Mouse (Mus musculus): ENCODE data around the gene Atp1b2. TPM values are rescaled to one million over a fixed set of nuclear protein-coding genes. Genes with fewer than 3 reads are reported as not detected.
"Not testable (repeated sequence)": the region's sequence is repeated elsewhere in the genome, so short reads cannot be mapped to it uniquely, and the experiment has no call there.

Atp1b2 gene
- polyA plus RNA-seq, 1 experiment from 2014 or later: 11.4 TPM

DNA sequence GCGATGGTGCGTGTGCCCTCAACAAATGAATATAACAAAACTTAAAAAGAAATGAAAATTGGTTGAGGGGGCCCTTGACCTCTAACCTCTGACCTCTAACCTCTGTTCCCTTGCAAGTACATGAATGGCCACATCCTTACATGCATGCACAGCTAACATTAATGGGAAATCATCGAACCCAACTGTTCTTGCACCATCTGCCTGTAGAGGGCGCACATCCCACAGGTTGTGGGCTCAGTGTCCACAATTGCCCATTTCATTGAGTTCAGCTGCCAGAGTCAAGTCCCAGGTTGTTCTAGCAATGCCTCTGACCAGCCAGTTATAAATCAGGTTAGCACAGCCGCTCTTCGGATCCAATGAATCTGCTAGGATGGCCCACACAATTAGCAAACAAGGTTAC is 22.5 kb upstream of the Atp1b2 start:
- H3K9ac ChIP-seq (ENCODE audit: low read depth, low read length): no peak overlapping the region
- no peak for ATAC-seq (ENCODE audit: low FRiP score, low TSS enrichment)
- H3K9me3 ChIP-seq (ENCODE audit: control insufficient read depth, low read length): no peaks in the 10 kb centered on the region
- WGBS: 34% methylated on average over 6 of the region's 6 CpGs
- H3K36me3 ChIP-seq (ENCODE audit: control insufficient read depth, insufficient read depth, low read length): no peaks in the 10 kb centered on the region
- no peak overlapping the region for H3K4me3 ChIP-seq (ENCODE audit: low read length)
- no peaks in the 10 kb centered on the region for H3K4me1 ChIP-seq (ENCODE audit: control insufficient read depth, insufficient read depth, low read length)
- H3K4me2 ChIP-seq (replicated peaks; ENCODE audit: low read depth, low read length): no peak overlapping the region
- no peaks in the 10 kb centered on the region for H3K27me3 ChIP-seq (ENCODE audit: control insufficient read depth, insufficient read depth, low read length)
- H3K27ac ChIP-seq (ENCODE audit: low read depth, low read length): no peak overlapping the region

DNA sequence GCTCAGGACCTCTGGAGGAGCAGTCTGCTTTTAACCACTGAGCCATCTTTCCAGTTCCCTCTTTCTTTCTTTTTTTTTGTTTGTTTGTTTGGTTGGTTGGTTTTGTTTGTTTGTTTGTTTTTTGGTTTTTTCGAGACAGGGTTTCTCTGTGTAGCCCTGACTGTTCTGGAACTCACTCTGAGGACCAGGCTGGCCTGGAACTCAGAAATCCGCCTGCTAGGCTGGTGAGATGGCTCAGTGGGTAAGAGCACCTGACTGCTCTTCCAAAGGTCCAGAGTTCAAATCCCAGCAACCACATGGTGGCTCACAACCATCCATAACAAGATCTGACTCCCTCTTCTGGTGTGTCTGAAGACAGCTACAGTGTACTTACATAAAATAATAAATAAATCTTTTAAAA is 18.6 kb upstream of the Atp1b2 start:
- not testable (repeated sequence) for H3K4me3 ChIP-seq (ENCODE audit: low read length); H3K4me2 ChIP-seq (replicated peaks; ENCODE audit: low read depth, low read length); H3K4me1 ChIP-seq (ENCODE audit: control insufficient read depth, insufficient read depth, low read length); H3K27ac ChIP-seq (ENCODE audit: low read depth, low read length); H3K9ac ChIP-seq (ENCODE audit: low read depth, low read length); H3K36me3 ChIP-seq (ENCODE audit: control insufficient read depth, insufficient read depth, low read length); H3K9me3 ChIP-seq (ENCODE audit: control insufficient read depth, low read length); H3K27me3 ChIP-seq (ENCODE audit: control insufficient read depth, insufficient read depth, low read length); ATAC-seq (ENCODE audit: low FRiP score, low TSS enrichment)
- 85% methylated on average over 2 of the region's 2 CpGs for WGBS

DNA sequence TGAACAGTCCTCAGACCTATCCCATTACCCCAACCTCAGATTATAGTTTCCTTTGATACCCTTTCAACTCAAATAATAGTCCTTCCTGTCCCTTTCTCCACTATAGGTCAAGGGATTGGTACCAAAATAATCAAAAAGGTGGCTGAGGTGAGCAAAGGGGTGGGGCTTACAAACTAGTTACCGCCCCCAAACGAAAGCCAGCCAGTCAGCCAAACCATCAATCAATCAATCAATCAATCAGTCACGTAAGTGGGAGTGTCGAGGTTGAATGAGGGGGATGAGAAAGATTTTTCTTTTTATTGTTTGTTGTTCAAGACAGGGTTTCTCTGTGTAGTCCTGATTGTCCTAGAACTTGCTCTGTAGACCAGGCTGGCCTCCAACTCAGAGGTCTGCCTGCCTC is 17.3 kb upstream of the Atp1b2 start:
- WGBS: 58% methylated on average over 4 of the region's 4 CpGs
- Histone ChIP-seq H3K4me3 (ENCODE audit: low read length) (peak overlapping the region; percentile 51), H3K9me3 (ENCODE audit: control insufficient read depth, low read length) (no peaks in the 10 kb centered on the region)

DNA sequence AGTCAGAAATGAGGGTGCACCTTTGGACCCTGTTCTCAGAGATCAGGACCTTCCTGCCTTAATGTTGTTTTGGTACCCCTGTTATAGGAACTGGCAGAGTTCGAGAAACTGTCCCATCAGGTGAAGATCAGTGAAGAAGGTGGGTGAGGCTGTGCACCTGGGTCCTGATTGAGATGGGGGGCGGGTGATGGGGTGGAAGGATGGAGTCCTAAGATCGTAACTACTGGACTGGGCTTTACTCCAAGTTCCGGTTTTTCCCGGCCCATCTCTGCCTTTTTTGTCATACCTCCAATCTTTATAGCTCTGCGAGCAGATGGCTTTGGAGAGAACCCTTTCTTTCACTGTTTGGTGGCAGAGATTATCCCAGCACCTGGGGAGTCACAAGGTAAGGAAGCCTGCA is 16.7 kb upstream of the Atp1b2 start:
- Histone ChIP-seq H3K4me2 (replicated peaks; ENCODE audit: low read depth, low read length) (peak overlapping the region; percentile 71), H3K9me3 (ENCODE audit: control insufficient read depth, low read length) (no peaks in the 10 kb centered on the region), H3K27me3 (ENCODE audit: control insufficient read depth, insufficient read depth, low read length) (no peaks in the 10 kb centered on the region), H3K4me1 (ENCODE audit: control insufficient read depth, insufficient read depth, low read length) (no peaks in the 10 kb centered on the region; the same call in 1 of the 2 replicates), H3K36me3 (ENCODE audit: control insufficient read depth, insufficient read depth, low read length) (no peaks in the 10 kb centered on the region), H3K27ac (ENCODE audit: low read depth, low read length) (peak overlapping the region; percentile 45; the same call in 1 of the 2 replicates), H3K4me3 (ENCODE audit: low read length) (peak overlapping the region; percentile 51), H3K9ac (ENCODE audit: low read depth, low read length) (peak overlapping the region; percentile 67)
- 29% methylated on average over 6 of the region's 6 CpGs for WGBS
- 0 out of 2 replicates have a peak, but pooled peaks have one; percentile 26 for ATAC-seq (ENCODE audit: low FRiP score, low TSS enrichment)

More for the DNA sequence above, 17.3 kb upstream of the Atp1b2 start:
- ATAC-seq (ENCODE audit: low FRiP score, low TSS enrichment): no peak
- Histone ChIP-seq H3K4me1 (ENCODE audit: control insufficient read depth, insufficient read depth, low read length) (no peaks in the 10 kb centered on the region; the same call in 1 of the 2 replicates), H3K9ac (ENCODE audit: low read depth, low read length) (peak overlapping the region; percentile 67; the same call in 1 of the 2 replicates), H3K4me2 (replicated peaks; ENCODE audit: low read depth, low read length) (peak overlapping the region; percentile 71), H3K36me3 (ENCODE audit: control insufficient read depth, insufficient read depth, low read length) (no peaks in the 10 kb centered on the region), H3K27ac (ENCODE audit: low read depth, low read length) (no peak overlapping the region), H3K27me3 (ENCODE audit: control insufficient read depth, insufficient read depth, low read length) (no peaks in the 10 kb centered on the region)

DNA sequence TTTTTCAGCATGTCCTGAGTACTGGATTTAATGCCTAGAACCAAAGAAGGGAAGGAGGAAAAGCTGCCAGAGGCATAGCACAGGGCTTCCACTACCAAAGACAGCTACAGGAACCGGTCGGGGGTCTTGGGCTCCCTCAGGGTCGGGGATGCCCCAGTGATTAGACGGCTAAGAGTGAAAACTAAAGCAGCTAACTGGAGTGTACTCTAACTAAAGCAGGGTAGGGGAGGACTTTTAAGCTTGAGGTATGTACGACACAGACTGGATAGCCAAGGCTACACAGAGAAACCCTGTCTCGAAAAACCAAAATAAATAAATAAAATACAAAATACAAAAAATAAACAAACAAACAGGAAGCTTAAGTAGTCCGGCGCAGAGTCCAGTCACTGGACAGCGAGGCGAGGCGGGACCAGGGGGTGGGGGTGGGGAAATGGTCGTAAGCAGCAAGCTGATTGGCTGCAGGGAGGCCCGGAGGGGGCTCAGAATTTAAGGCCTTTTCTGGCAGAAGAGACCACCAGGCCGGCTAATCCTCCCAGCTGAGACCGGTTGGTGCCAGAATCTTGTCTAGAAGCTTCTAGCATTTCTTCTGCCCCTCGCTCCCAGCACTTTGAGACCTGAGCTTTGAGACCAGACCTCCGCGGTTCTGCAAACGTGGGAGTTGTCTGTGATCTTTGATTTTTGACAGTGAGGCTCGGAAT is 16.0 kb upstream of the Atp1b2 start, which contains the start of gene Sat2:
Sat2 (plus strand) TSS at position 454 of the 698 bp plus-strand sequence.
- Histone ChIP-seq H3K4me3 (ENCODE audit: low read length) (peak within 1 kb of the TSS; percentile 51), H3K27ac (ENCODE audit: low read depth, low read length) (peak within 1 kb of the TSS; percentile 45; the same call in 1 of the 2 replicates), H3K36me3 (ENCODE audit: control insufficient read depth, insufficient read depth, low read length) (no peaks in the 10 kb centered on the region), H3K9ac (ENCODE audit: low read depth, low read length) (peak within 1 kb of the TSS; percentile 67), H3K9me3 (ENCODE audit: control insufficient read depth, low read length) (no peaks in the 10 kb centered on the region), H3K4me1 (ENCODE audit: control insufficient read depth, insufficient read depth, low read length) (no peaks in the 10 kb centered on the region; the same call in 1 of the 2 replicates), H3K27me3 (ENCODE audit: control insufficient read depth, insufficient read depth, low read length) (no peaks in the 10 kb centered on the region), H3K4me2 (replicated peaks; ENCODE audit: low read depth, low read length) (peak within 1 kb of the TSS; percentile 71)
- under 1% methylated on average over 20 of the region's 20 CpGs for WGBS
- peak; percentile 83 for ATAC-seq (ENCODE audit: low FRiP score, low TSS enrichment)

DNA sequence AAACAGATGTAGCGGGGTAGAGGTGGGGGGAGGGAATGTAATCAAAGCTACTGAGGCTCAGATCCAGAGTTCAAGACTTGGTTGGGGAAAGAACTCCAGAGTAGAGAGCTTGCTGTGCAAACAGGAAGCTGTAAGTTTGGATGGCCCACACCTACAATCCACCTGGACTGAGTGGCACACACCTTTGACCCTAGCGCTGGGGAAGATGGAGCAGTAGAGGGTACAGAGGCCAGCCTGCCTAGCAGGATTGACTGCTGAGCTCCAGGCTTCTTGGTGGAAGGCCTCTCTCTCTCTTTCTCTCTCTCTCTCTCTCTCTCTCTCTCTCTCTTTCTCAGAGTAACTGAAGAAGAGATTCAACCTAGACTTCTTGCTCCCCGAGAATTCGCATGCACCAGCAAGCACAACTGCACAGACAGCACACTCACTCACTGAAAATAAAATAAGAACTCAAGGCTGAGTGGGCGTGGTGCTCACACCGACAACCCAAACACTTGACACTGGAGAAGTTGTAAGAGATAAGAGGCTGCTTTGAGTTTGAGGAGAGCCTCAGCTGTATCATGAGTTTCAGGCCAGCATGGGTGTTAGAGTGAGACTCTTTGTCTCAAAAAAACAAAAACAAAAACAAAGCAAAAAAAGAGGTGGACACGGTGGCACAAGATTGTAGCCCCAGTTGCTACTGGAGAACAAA is 14.8 kb upstream of the Atp1b2 start:
- no peak overlapping the region for H3K4me3 ChIP-seq (ENCODE audit: low read length)
- WGBS: 80% methylated on average over 7 of the region's 7 CpGs
- ATAC-seq (ENCODE audit: low FRiP score, low TSS enrichment): no peak
- H3K4me1 ChIP-seq (ENCODE audit: control insufficient read depth, insufficient read depth, low read length): no peaks in the 10 kb centered on the region; the same call in 1 of the 2 replicates
- no peak overlapping the region for H3K27ac ChIP-seq (ENCODE audit: low read depth, low read length)
- H3K9ac ChIP-seq (ENCODE audit: low read depth, low read length): no peak overlapping the region
- H3K4me2 ChIP-seq (replicated peaks; ENCODE audit: low read depth, low read length): no peak overlapping the region
- no peaks in the 10 kb centered on the region for H3K36me3 ChIP-seq (ENCODE audit: control insufficient read depth, insufficient read depth, low read length)
- no peaks in the 10 kb centered on the region for H3K9me3 ChIP-seq (ENCODE audit: control insufficient read depth, low read length)
- H3K27me3 ChIP-seq (ENCODE audit: control insufficient read depth, insufficient read depth, low read length): no peaks in the 10 kb centered on the region

DNA sequence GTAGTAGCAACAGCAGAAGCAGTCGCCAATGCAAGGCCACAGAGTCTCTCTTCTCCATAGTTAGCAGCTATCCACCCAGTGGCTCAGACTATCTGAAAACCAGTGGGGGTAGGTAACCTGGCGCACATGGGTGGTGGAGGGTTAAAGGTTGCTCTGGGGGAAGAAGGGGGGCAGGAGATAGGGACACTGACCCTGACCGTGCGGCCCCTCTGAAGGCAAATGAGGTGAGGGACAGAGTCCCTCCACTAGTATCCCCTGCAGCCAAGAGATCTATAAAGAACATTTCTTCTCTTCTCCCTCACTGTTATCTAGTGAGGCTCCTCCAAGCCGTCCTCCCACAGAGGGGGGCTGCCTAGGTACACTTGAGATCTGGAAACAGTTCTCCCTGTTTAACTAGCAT is 12.1 kb upstream of the Atp1b2 start, which contains the start of gene Shbg:
Shbg (minus strand) TSS at position 101 of the 400 bp plus-strand sequence.
- Histone ChIP-seq H3K4me1 (ENCODE audit: control insufficient read depth, insufficient read depth, low read length) (peaks cover 4% of the 10 kb centered on the region; the same call in 1 of the 2 replicates), H3K9ac (ENCODE audit: low read depth, low read length) (no peak within 1 kb of the TSS), H3K27ac (ENCODE audit: low read depth, low read length) (no peak within 1 kb of the TSS), H3K9me3 (ENCODE audit: control insufficient read depth, low read length) (no peaks in the 10 kb centered on the region), H3K4me3 (ENCODE audit: low read length) (no peak within 1 kb of the TSS), H3K4me2 (replicated peaks; ENCODE audit: low read depth, low read length) (no peak within 1 kb of the TSS), H3K36me3 (ENCODE audit: control insufficient read depth, insufficient read depth, low read length) (no peaks in the 10 kb centered on the region), H3K27me3 (ENCODE audit: control insufficient read depth, insufficient read depth, low read length) (no peaks in the 10 kb centered on the region)
- WGBS: 76% methylated on average over 5 of the region's 5 CpGs
- ATAC-seq (ENCODE audit: low FRiP score, low TSS enrichment): no peak

DNA sequence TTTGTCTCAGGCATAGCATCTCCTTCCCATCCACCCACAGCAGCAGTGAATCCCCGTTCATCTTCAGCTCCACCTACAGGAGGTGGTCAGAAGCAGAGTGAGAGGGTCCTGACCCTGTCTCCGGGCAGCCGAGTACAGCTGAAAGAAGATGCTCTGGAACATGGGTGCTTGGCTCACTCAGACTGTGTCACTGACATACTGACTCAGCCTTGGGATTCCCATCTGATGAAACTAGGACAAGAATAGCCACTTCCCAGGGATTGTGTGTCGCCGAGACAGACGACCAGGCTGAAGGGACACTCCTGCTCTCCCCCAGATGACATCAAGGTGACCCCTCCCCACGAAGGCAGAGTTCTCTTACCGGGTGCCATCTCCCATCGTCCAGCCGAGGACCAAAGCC is 11.0 kb upstream of the Atp1b2 start:
- WGBS: 38% methylated on average over 10 of the region's 10 CpGs
- Histone ChIP-seq H3K27ac (ENCODE audit: low read depth, low read length) (no peak overlapping the region), H3K36me3 (ENCODE audit: control insufficient read depth, insufficient read depth, low read length) (no peaks in the 10 kb centered on the region), H3K4me3 (ENCODE audit: low read length) (no peak overlapping the region), H3K4me1 (ENCODE audit: control insufficient read depth, insufficient read depth, low read length) (peaks cover 4% of the 10 kb centered on the region; the same call in 1 of the 2 replicates), H3K4me2 (replicated peaks; ENCODE audit: low read depth, low read length) (no peak overlapping the region), H3K27me3 (ENCODE audit: control insufficient read depth, insufficient read depth, low read length) (no peaks in the 10 kb centered on the region), H3K9me3 (ENCODE audit: control insufficient read depth, low read length) (no peaks in the 10 kb centered on the region), H3K9ac (ENCODE audit: low read depth, low read length) (no peak overlapping the region)
- no peak for ATAC-seq (ENCODE audit: low FRiP score, low TSS enrichment)

DNA sequence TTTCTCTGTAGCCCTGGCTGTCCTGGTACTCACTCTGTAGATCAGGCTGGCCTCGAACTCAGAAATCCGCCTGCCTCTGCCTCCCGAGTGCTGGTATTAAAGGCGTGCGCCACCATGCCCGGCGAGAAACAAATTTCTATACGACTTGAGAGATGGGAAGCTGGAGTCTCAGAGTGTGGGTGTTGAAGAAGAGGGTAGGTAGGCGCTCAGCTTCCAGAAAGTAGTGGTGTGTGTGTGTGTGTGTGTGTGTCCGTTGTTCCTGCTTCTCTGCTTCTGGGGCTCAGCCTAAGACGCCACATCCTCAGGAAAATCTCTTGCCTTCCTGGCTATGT is 8.5 kb upstream of the Atp1b2 start:
- not testable (repeated sequence) for H3K9me3 ChIP-seq (ENCODE audit: control insufficient read depth, low read length); H3K4me2 ChIP-seq (replicated peaks; ENCODE audit: low read depth, low read length); H3K9ac ChIP-seq (ENCODE audit: low read depth, low read length); H3K4me3 ChIP-seq (ENCODE audit: low read length); H3K36me3 ChIP-seq (ENCODE audit: control insufficient read depth, insufficient read depth, low read length); H3K4me1 ChIP-seq (ENCODE audit: control insufficient read depth, insufficient read depth, low read length); H3K27ac ChIP-seq (ENCODE audit: low read depth, low read length); ATAC-seq (ENCODE audit: low FRiP score, low TSS enrichment); H3K27me3 ChIP-seq (ENCODE audit: control insufficient read depth, insufficient read depth, low read length)
- 55% methylated on average over 11 of the region's 11 CpGs for whole genome bisulfite sequencing

All from kidney, embryonic 14.5 days (tissue).